Mouse (Mus musculus): Measurements from ENCODE around the gene Cpt2.

DNA sequence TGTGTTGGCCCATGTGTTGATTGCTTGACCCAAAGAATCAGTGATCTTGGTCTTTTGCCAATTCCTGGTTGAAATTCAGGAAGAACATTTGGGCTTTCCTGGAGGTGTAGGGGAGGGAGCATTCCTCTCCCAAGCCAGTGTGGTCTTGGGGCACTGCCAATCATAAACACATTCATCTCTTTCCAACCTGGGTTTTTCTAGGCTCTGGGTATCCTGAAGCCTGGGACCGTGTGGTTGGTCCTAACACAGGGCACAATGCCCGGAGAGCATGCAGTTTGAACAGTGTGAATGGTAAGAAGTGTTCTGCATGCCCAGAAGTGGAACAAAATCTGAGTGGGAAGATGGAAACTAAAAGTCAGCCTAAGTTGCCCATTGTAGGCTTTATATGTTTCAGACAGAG is 14.7 kb upstream of the Cpt2 start:
- TF ChIP-seq POLR2A (IDR thresholded peaks at IDR 0.05; ENCODE audit: insufficient read depth, low read depth, low read length), result no peak
- TF ChIP-seq CTCF (IDR thresholded peaks at IDR 0.05; ENCODE audit: insufficient read depth, low read depth, low read length), result no peak

Data from olfactory bulb, adult 2 months (tissue).